Mouse (Mus musculus) brain, embryonic 14.5 days (tissue): ENCODE results near the gene Cd96. TPM values are rescaled to one million over a fixed set of nuclear protein-coding genes. Genes with fewer than 3 reads are reported as not detected.

Experiments used
- DNase-seq: peaks from one replicate; pipeline ENCODE4 v3.0.0-alpha.2; 2011; ENCODE audit warnings: low read depth
- CTCF ChIP-seq: fragments of 200-500 bp; IDR thresholded peaks from 2 replicates; pipeline ENCODE4 v1.5.1; 2012; ENCODE audit warnings: inconsistent platforms, mild to moderate bottlenecking, moderate library complexity, borderline replicate concordance; ENCODE audit not compliant: insufficient read depth, insufficient read length; ENCODE audit errors: extremely low read depth
- POLR2A ChIP-seq: fragments of 200-500 bp; IDR thresholded peaks from 2 replicates; pipeline ENCODE4 v1.6.1; 2012; ENCODE audit warnings: mild to moderate bottlenecking, inconsistent platforms, borderline replicate concordance; ENCODE audit not compliant: poor library complexity, insufficient read depth, insufficient read length, severe bottlenecking; ENCODE audit errors: extremely low read depth
- polyA plus RNA-seq: library from polyadenylated mRNA; depleted of rRNA; stranded (reverse); fragments of >200 nt; gene quantifications from 2 replicates; pipeline ENCODE4 v1.2.3, GENCODE M21; 2012; rRNA removed

The Cd96 gene
- polyA plus RNA-seq, 1 experiment: 0.03 TPM

DNA sequence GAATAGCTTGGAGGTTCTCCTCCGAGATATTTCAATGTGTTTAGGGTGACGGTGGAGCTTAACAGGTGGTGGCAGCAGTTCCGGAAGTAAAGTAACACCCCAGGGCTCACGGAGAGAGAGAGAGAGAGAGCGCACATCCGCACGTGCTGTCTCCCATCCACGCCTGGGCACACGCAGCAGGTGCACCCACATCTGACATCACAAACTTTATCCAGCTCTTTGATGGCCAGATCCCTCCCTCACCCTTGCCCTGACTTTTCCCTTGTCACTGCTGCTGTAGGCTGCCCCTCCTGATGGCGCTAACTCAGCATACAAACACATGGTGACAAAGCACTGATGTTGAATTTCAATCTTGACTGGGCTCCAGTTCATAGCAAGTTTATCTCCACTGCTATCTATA is 113.8 kb downstream of the Cd96 start:
- no peak for DNase-seq
- TF ChIP-seq CTCF (no peak), POLR2A (no peak)

DNA sequence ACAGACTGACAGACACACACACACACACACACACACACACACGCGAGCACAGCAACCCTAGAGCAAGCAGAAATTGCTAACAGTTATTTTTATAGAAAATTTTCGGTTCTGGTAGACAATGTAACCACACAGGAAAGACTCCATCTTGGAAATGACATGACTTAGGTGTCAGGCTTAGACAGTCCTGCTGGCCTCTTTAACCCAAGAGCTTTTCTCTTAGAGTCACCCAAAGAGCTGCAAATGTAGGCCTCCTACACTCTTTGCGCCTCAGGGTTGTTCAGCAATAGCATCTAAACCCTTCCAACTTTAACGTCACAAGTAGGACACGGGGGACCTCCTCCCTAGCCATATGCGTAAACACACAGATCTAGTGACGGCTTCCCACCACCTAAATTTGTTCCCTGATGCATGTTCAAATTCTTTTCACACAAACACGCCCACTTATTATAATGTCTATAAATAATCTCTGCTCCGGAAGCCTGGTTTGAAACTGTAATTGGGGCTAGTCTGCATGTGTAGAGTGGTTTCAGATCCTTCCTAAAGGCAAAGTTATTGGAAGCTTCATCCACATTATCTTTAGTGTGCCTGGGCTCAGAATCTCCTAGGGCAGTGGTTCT is 118.4 kb downstream of the Cd96 start:
- TF ChIP-seq POLR2A (no peak), CTCF (no peak)
- DNase-seq: peak; percentile 15

DNA sequence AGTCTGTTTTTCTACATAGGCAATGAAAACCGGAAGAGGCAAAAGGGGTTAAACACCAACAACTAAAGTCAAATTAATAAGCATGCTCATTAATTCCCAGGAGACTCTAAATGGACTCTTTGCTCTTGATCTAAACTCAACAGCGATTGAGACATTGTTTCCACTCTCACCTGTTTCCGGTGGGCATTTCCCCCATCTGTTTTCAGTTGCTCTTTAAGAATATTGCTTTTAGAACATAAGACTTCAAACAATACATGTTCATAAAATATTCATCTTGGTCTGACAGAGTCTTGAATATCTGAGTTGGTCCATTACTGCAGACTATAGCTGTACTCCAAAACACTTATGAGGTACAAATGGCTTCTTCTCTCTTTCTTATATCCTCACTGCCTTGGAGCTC is 119.1 kb downstream of the Cd96 start:
- DNase-seq: no peak
- TF ChIP-seq POLR2A: no peak
- no peak for TF ChIP-seq CTCF

DNA sequence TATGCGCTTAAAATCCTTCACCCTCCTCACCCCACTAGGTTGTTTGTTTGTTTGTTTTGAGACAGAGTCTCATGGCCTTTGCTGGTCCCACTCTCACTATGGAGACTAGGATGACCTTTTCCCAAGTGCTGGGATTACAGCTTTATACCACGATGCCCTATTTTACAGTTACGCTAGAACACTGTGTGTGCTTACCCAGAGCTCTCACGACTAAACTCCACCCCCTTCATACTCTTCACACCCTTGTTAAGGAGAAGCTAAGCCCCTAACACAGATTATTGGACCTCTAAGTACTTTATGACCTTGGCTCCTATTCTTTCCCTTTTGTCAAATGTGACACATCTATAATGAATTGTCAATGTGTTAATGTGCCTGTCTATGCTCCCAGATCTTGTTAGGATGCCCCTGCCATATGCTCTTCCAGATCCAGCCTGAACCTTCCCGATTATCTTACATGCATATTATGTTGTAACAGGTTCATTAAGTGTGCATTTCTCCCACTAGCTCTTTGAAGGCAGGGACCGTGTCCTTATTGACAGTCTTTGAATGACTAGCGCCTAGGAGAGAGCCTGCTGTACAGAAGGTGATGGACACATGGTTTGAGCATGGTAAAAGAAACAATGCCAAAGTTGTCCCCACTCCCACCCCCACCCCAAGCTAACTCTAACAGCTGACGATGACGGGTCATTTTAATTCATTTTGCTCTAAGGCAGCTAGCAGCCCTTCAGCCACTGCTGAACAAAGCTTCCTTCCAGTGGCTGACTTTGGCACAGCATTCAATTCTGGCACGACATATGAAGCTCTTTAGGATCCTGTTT is 120.5 kb downstream of the Cd96 start:
- DNase-seq: peak; percentile 91
- no peak for TF ChIP-seq POLR2A
- TF ChIP-seq CTCF: peak; percentile 17; the same call in 1 of the 2 replicates

DNA sequence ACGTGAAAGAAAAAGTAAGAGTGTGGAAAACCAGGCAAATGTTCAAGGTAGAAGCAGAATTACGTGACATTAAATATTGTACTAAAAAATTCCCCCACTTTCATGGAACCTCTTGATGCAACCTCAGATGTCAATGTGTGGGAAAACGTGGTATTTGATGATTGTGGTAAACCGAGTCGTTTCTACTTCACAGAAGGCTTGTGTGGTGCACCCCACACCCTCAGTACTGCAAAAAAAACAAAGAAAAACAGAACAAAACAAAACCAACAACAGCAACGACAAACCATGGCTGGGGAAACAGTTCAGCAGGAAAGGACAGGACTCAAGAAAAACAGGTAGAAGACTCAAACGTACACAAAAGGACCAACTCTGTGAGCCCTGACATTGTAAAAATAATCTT is 121.8 kb downstream of the Cd96 start:
- DNase-seq: no peak
- no peak for TF ChIP-seq CTCF
- TF ChIP-seq POLR2A: no peak

GRCm38 (mm10) chr16:45990901-45991676 is 129.0 kb downstream of the Cd96 start:
- peak; percentile 57 for DNase-seq

GRCm38 (mm10) chr16:45986236-45986635 is 133.8 kb downstream of the Cd96 start:
- no peak for TF ChIP-seq CTCF
- TF ChIP-seq POLR2A: no peak
- DNase-seq: no peak

More at GRCm38 (mm10) chr16:45990901-45991676, 129.0 kb downstream of the Cd96 start:
- TF ChIP-seq CTCF: no peak
- TF ChIP-seq POLR2A: no peak

Other genes starting within 250 kb of the Cd96 start
- 7.4 and 10.6 TPM in 2 replicates for gene Phldb2, start 166.7 kb downstream of the Cd96 start, polyA plus RNA-seq
- gene Plcxd2, start 110.0 kb downstream of the Cd96 start, polyA plus RNA-seq: 11.1 and 11.4 TPM in 2 replicates
- 5.8 and 6.2 TPM in 2 replicates for gene Gm4737, start 34.8 kb upstream of the Cd96 start, polyA plus RNA-seq